Mouse (Mus musculus): ENCODE results near the gene Chchd6. TPM values are rescaled to one million over a fixed set of nuclear protein-coding genes. Genes with fewer than 3 reads are reported as not detected.

The Chchd6 gene
- polyA plus RNA-seq, 1 experiment, result 7.4 TPM

DNA sequence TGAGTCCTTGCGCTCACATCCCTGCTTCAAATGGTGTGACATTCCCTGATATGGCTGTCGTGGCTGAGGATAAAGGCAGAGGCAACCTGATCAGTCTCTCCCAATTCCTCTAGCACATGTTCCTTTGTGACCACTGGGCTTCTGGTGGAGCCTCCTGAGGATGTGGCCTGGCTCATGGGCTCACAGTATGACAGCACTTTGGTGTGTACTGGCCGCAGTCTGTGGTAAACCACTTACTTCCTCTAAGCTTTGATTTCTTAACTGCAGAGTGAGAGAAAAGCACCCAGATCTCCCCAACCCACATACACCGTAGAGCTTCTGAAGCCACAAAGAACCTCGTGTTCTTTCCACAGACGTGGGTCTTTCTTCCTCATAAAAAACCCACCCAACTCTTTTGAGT lies 173.9 kb downstream of the Chchd6 start:
- H3K27ac ChIP-seq (ENCODE audit: insufficient read depth, low read length), result 0 out of 2 replicates have a peak overlapping the region, but pooled peaks have one; percentile 18
- H3K4me3 ChIP-seq (ENCODE audit: extremely low read depth, insufficient read depth, insufficient read length), result no peak overlapping the region
- H3K4me1 ChIP-seq (ENCODE audit: control insufficient read depth, insufficient read depth, insufficient read length), result peaks cover 13% of the 10 kb centered on the region; the same call in 1 of the 2 replicates
- WGBS, result 20% methylated on average over 6 of the region's 6 CpGs
- H3K27me3 ChIP-seq (ENCODE audit: control insufficient read depth, insufficient read depth, low read length), result no peaks in the 10 kb centered on the region
- TF ChIP-seq CTCF (IDR thresholded peaks at IDR 0.05; ENCODE audit: extremely low read depth, insufficient read depth, insufficient read length, insufficient replicate concordance), result no peak
- TF ChIP-seq POLR2A (IDR thresholded peaks at IDR 0.05; ENCODE audit: low read depth, low read length), result no peak
- peak; percentile 36 to 41 for DNase-seq (ENCODE audit: low read depth in 1 of 2, low spot score in 2 of 2)
- H3K36me3 ChIP-seq (ENCODE audit: control insufficient read depth, insufficient read depth, low read length), result no peaks in the 10 kb centered on the region

DNA sequence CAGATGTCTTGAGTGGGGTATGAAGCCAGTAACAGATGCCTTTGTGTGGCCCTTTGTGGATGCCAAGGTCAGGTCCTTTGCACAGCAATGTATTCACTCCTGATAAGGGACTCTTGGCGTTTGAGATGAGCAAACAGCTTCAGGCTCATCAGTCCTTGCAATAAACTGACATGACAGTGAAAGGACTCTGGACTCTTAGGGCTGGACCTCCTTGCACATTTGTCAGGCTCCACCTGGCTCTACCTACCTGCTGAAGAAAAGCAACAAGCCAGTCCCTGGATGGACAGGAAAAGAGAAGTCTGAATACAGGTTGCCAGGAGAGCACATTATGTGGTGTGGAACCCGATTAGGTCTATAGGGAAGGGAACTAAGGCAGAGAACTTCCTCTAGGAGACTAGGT lies 174.7 kb downstream of the Chchd6 start:
- H3K27ac ChIP-seq (ENCODE audit: insufficient read depth, low read length), result no peak overlapping the region
- 76% methylated on average over 2 of the region's 2 CpGs for WGBS
- H3K36me3 ChIP-seq (ENCODE audit: control insufficient read depth, insufficient read depth, low read length), result no peaks in the 10 kb centered on the region
- H3K27me3 ChIP-seq (ENCODE audit: control insufficient read depth, insufficient read depth, low read length), result no peaks in the 10 kb centered on the region
- H3K4me3 ChIP-seq (ENCODE audit: extremely low read depth, insufficient read depth, insufficient read length), result no peak overlapping the region
- DNase-seq (ENCODE audit: low read depth in 1 of 2, low spot score in 2 of 2), result no peak
- peaks cover 13% of the 10 kb centered on the region; the same call in 1 of the 2 replicates for H3K4me1 ChIP-seq (ENCODE audit: control insufficient read depth, insufficient read depth, insufficient read length)
- no peak for TF ChIP-seq POLR2A (IDR thresholded peaks at IDR 0.05; ENCODE audit: low read depth, low read length)
- no peak for TF ChIP-seq CTCF (IDR thresholded peaks at IDR 0.05; ENCODE audit: extremely low read depth, insufficient read depth, insufficient read length, insufficient replicate concordance)

DNA sequence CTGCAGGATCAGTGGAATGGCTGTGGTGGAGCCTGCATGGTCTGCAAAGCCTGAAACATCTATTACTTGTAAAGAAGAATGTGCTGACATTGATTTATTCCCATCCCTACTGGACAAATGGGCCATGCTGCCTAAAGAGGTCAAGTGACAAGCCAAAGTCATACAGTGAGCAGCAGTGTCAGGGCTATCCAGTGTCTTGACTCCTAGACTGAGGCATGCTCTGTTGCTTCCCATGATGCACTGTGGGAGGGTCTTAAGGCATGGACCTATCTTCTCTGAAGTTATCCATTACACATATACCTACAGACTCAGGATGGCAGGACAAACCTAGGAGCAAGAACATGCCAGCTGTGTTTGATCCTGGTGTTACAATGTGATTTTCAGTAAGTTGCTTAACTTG lies 175.3 kb downstream of the Chchd6 start:
- Histone ChIP-seq H3K4me1 (ENCODE audit: control insufficient read depth, insufficient read depth, insufficient read length) (peaks cover 13% of the 10 kb centered on the region; the same call in 1 of the 2 replicates), H3K27ac (ENCODE audit: insufficient read depth, low read length) (no peak overlapping the region), H3K36me3 (ENCODE audit: control insufficient read depth, insufficient read depth, low read length) (no peaks in the 10 kb centered on the region), H3K4me3 (ENCODE audit: extremely low read depth, insufficient read depth, insufficient read length) (no peak overlapping the region), H3K27me3 (ENCODE audit: control insufficient read depth, insufficient read depth, low read length) (no peaks in the 10 kb centered on the region)
- TF ChIP-seq CTCF (IDR thresholded peaks at IDR 0.05; ENCODE audit: extremely low read depth, insufficient read depth, insufficient read length, insufficient replicate concordance) (no peak), POLR2A (IDR thresholded peaks at IDR 0.05; ENCODE audit: low read depth, low read length) (no peak)
- DNase-seq (ENCODE audit: low read depth in 1 of 2, low spot score in 2 of 2), result no peak

DNA sequence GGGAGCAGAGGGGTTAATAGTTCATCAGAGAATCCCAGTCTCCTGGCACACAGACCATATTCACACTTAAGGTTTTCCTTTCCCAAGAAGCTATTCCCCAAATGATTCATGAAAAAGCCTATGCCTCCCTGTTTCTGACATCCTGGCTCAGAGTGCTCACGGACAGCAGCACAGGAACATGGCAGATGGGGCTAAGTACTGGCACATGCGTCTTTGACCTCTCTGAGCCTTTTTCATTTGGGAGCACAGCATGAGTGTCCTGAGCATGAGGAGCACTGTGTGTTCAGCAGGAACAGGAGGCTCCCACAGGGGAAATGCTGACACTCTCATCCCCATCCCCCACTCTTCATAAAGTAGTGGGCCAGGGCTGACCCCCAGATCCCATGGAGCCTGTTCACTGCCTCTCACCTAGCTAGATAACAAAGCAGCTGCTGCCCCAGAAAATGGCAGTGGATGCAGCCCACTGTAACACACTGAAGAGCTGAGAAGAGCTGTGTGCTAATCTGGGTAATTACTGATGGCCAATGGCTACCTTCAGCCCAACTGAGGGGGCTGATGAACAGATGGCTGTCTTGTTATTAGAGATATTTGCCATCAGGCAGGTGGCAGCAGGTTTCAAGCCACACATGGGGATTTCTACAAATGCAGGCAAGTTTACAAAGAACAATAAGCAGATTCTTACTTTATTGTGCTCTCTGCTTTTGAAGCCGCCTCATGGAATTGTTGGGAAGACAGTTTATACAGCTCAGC lies 176.2 kb downstream of the Chchd6 start:
- no peak overlapping the region for H3K4me3 ChIP-seq (ENCODE audit: extremely low read depth, insufficient read depth, insufficient read length)
- 92% methylated on average over 3 of the region's 3 CpGs for WGBS
- H3K4me1 ChIP-seq (ENCODE audit: control insufficient read depth, insufficient read depth, insufficient read length), result peaks cover 13% of the 10 kb centered on the region; the same call in 1 of the 2 replicates
- DNase-seq (ENCODE audit: low read depth in 1 of 2, low spot score in 2 of 2), result no peak
- no peak for TF ChIP-seq CTCF (IDR thresholded peaks at IDR 0.05; ENCODE audit: extremely low read depth, insufficient read depth, insufficient read length, insufficient replicate concordance)
- H3K27ac ChIP-seq (ENCODE audit: insufficient read depth, low read length), result no peak overlapping the region
- no peaks in the 10 kb centered on the region for H3K27me3 ChIP-seq (ENCODE audit: control insufficient read depth, insufficient read depth, low read length)
- no peaks in the 10 kb centered on the region for H3K36me3 ChIP-seq (ENCODE audit: control insufficient read depth, insufficient read depth, low read length)

DNA sequence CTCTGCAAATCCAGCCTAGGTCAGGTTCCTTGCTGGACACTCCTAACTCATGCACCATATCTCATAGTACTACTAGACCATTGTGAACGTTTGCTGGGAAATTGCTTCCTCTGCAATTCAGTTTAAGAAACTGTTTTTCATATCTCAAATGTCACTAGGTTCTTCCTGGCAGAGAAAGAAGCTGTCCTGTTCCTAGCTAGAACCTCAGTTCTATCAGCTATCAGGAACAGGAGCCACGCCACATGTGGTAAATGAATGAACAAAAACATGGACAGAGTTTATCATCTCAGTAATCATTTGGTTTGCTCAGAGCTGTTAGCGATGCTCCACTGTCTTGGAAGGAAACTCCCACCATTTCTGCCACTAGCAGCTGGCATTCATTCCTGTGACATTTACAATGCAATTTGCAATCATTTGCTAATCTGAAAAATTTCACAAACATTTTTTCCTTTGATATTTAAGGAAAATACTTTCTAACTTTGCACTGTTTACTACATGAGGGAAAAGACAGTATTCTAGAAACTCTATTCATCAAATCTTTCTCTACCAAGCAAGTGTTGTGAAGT lies 179.3 kb downstream of the Chchd6 start:
- WGBS, result 69% methylated on average over 3 of the region's 3 CpGs
- TF ChIP-seq POLR2A (IDR thresholded peaks at IDR 0.05; ENCODE audit: low read depth, low read length), result no peak
- no peak for TF ChIP-seq CTCF (IDR thresholded peaks at IDR 0.05; ENCODE audit: extremely low read depth, insufficient read depth, insufficient read length, insufficient replicate concordance)
- no peak overlapping the region for H3K27ac ChIP-seq (ENCODE audit: insufficient read depth, low read length)

DNA sequence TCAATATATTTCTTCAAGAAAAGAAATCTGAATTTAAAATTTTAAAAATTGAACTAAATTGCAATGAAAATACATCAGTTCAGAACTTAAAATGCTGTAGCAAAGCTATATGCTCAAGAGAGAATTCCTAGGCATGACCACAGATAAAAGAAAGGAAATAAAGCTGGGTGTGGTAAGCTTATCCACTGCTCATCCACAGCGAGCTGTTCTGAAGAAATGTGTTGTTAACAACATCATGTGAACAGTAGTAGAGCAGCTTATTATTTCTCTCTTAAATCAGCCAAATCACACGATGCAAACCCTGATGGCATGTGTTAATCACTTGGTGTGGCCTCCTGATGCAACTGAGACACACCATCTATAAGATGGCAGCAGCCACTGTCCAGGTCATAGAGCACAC lies 180.4 kb downstream of the Chchd6 start:
- no peak for DNase-seq (ENCODE audit: low read depth in 1 of 2, low spot score in 2 of 2)
- no peaks in the 10 kb centered on the region for H3K27me3 ChIP-seq (ENCODE audit: control insufficient read depth, insufficient read depth, low read length)
- no peaks in the 10 kb centered on the region for H3K4me1 ChIP-seq (ENCODE audit: control insufficient read depth, insufficient read depth, insufficient read length)
- no peak overlapping the region for H3K27ac ChIP-seq (ENCODE audit: insufficient read depth, low read length)
- 77% methylated on average over 2 of the region's 2 CpGs for WGBS
- TF ChIP-seq CTCF (IDR thresholded peaks at IDR 0.05; ENCODE audit: extremely low read depth, insufficient read depth, insufficient read length, insufficient replicate concordance) (no peak), POLR2A (IDR thresholded peaks at IDR 0.05; ENCODE audit: low read depth, low read length) (no peak)
- no peak overlapping the region for H3K4me3 ChIP-seq (ENCODE audit: extremely low read depth, insufficient read depth, insufficient read length)
- no peaks in the 10 kb centered on the region for H3K36me3 ChIP-seq (ENCODE audit: control insufficient read depth, insufficient read depth, low read length)

More for the DNA sequence above, 179.3 kb downstream of the Chchd6 start:
- no peak for DNase-seq (ENCODE audit: low read depth in 1 of 2, low spot score in 2 of 2)
- Histone ChIP-seq H3K36me3 (ENCODE audit: control insufficient read depth, insufficient read depth, low read length) (no peaks in the 10 kb centered on the region), H3K4me3 (ENCODE audit: extremely low read depth, insufficient read depth, insufficient read length) (no peak overlapping the region), H3K4me1 (ENCODE audit: control insufficient read depth, insufficient read depth, insufficient read length) (no peaks in the 10 kb centered on the region; the same call in 1 of the 2 replicates), H3K27me3 (ENCODE audit: control insufficient read depth, insufficient read depth, low read length) (no peaks in the 10 kb centered on the region)

DNA sequence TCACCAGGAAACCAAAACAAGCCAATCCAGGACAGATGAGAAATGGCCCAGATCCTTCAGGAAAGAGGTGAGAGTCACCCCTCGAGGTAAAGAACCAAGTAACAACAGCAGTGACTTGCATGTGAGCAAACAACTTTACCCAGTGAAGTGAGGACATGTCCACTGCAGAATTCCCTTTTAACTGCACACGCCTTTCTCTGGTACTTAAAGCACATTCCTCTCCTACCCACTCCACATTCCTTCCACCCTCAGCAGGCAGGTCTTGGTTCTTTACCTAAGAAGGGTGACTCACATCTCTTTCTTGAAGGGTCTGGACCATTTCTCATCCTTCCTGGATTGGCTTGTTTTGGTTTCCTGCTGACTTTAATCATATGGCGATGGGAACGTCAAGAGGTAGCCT lies 181.3 kb downstream of the Chchd6 start:
- no peaks in the 10 kb centered on the region for H3K36me3 ChIP-seq (ENCODE audit: control insufficient read depth, insufficient read depth, low read length)
- 85% methylated on average over 4 of the region's 4 CpGs for WGBS
- H3K27me3 ChIP-seq (ENCODE audit: control insufficient read depth, insufficient read depth, low read length), result no peaks in the 10 kb centered on the region
- H3K27ac ChIP-seq (ENCODE audit: insufficient read depth, low read length), result no peak overlapping the region
- H3K4me3 ChIP-seq (ENCODE audit: extremely low read depth, insufficient read depth, insufficient read length), result no peak overlapping the region
- no peak for DNase-seq (ENCODE audit: low read depth in 1 of 2, low spot score in 2 of 2)
- TF ChIP-seq CTCF (IDR thresholded peaks at IDR 0.05; ENCODE audit: extremely low read depth, insufficient read depth, insufficient read length, insufficient replicate concordance) (no peak), POLR2A (IDR thresholded peaks at IDR 0.05; ENCODE audit: low read depth, low read length) (no peak)
- no peaks in the 10 kb centered on the region for H3K4me1 ChIP-seq (ENCODE audit: control insufficient read depth, insufficient read depth, insufficient read length)
